Mouse (Mus musculus) ovary, postnatal 14 days (tissue): ENCODE results near the gene Gm10638.

Source experiments
- DNase-seq: peaks from one replicate; pipeline ENCODE4 v3.0.0; 2022; ENCODE audit warnings: low spot score

Gene Gm10638

GRCm38 (mm10) chr8:86740899-86741298 is 4.6 kb upstream of the Gm10638 start:
- no peak for DNase-seq

GRCm38 (mm10) chr8:86741627-86742026 is 3.9 kb upstream of the Gm10638 start:
- no peak for DNase-seq

DNA sequence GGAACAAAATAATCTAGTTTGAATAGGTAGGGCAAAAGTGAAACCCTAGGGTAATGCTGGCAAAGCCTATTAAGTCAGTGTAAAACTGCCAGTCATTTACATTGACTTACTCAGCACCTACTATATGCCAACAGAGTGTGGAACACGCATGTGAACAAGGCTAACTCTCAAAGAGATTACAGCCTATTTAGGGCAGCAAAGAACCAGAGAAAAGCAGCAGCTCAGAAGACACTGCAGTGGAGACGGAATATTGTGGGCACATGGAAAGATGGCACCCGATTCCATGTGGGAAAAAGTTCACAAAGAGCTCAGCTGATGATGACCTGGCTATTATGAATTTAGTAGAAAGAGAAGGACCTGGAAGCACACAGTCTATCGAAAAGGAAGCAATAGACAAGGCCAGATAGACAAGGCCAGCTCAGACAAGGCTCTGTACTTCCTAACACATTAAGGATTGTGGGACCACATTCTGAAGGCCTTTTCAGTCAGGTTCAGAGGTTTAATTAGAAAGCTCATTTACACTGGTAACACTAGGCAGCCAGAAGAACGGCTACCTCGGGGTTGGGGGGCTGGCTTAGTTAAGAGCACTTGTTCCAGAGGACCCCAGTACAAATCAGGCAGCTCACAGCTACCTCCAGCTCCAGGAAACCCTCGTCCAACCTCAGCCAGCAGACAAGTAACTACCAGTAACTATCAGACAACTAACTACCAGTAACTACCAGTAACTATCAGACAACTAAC is 2.7 kb upstream of the Gm10638 start:
- no peak for DNase-seq

DNA sequence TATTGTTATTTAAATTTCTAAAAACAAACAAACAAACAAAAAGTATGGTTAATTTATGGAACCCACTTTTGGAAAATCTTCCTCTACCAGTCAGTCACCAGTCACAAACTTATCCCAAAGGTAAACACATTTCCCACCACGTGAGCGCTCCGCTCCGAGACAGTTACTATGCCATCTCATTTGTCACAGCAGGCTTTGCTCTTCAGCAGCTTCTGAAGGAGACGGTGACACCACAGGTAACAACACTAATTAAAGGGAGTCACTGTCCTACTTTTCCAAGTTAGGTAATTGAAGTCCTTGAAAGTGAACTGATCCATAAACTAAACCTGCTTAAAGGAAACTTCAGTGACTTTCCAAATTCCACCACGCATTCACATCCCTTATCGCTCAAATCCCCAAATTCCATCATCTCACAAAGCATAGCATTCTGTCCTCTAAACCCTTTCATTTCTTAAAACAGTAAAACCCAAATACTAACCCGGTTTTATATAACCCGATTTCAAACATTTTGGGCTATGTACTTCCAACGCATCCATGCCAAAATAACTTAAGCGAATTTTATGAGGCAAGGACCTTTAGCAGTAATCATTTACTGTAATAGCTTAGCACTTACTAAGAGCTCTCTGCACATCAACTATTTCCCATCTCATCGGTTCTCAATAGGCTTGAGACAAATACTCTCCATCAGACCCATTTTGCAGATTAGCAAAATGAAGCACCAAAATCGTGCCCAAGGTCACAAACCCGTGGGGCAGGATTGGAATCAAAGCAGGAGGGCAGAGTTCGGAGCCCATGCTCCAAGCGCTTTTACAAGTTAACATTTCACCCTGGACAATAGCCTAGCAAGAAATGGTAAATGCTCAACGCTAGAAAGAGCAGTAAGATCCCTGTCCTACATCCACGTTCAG is 932 bp upstream of the Gm10638 start:
- no peak for DNase-seq

DNA sequence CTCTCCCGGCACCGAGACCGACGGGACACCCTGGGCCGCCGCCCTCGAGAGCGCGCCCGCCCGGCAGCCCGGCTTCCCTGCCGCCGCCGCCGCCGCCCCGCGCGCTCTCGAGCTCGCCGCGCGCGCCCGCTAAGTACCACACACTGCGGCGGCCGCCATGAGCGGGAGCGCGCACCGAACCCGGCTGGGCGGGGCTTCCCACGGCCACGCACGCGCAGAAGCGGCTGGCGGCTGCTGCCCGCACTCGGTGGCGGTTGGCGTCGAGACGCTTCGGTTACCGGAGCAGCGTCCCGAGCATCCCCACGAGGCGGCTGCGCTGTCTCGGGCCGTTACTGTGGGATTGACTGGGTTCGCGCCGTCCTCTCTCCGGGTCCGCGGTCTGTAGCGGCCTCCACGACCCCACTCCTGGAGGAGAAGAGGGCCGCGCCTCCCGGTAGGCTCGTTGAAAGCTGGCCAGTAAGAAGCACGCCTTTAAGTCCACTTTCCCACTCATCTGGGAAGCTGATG is 489 bp downstream of the Gm10638 start:
- DNase-seq = peak; percentile 95

GRCm38 (mm10) chr8:86746511-86746910 is 1.0 kb downstream of the Gm10638 start:
- DNase-seq = no peak

- no peak for DNase-seq
These were observed 4.3 kb downstream of the Gm10638 start for GRCm38 (mm10) chr8:86749842-86750241.

GRCm38 (mm10) chr8:86756948-86757733 is 11.6 kb downstream of the Gm10638 start:
- DNase-seq = no peak

DNA sequence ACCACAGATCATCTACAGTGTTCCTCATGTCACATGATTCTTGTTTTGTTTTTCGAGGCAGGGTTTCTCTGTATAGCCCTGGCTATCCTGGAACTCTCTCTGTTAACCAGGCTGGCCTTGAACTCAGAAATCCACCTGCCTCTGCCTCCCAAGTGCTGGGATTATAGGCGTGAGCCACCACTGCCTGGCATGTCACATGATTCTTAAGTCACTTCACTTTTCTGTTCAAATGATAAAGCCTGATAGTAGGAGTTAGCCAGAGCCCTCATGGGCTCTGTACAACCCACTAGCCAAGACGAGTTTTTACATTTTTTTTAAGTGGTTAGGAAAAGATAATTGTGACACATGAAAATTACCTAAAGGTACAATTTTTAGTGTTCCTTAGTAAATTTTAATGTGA is 13.2 kb downstream of the Gm10638 start:
- no peak for DNase-seq

DNA sequence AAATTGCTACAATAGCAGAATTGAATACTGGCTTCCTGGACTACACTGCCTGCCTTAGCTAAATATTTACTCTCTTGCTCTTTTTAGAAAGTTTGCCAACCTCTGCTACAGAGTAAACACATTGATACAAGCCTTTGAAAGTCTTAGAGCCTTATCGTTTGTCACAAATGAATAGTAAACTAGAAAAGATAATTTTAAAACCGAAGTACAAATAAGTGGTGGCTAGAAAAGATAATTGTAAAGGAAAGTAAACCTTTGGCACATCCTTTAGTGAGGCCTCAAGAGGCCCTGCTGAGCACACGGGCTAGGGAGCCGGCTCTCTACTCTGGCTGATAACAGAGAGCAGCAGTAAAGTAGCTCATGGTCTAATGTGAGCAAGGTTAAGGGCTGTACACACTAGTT is 13.6 kb downstream of the Gm10638 start:
- no peak for DNase-seq

DNA sequence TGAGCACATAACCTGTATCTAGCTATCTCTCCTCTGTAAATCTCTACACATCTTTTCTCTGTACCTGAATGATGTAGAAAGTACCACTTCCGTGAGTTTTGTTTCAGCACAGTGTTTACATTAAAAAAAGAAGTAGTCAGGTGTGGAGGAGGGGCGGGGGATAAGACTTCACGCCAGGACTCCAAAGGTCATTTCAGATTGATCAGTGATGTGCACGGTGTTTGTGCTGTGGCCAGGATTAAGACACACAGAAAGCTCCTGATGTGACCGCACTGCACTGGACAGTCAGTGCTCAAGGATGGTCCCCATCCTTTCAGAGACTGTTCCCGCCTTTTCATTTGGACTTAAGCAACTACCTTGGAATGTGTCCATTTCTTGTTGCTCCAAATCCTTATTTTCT is 15.2 kb downstream of the Gm10638 start:
- no peak for DNase-seq

DNA sequence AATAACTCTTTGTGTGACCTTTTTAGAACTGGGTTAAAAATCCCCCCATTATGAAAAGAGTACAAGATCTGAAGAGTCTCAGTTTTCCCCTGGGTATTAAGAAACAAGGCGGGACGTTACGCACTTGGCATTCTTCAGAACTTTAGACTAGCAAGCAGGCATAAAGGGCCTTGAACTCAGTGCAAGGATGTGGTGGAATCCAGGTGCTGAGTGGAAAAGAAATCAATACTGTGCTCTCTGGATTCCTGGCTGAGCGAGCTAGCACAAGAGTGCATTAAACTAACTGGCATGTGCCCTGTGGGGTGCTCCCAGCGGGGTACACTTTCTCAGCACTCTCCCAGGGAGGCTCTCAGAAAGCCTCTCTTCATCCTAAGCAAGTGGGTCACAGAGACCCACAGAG is 17.3 kb downstream of the Gm10638 start:
- DNase-seq = no peak

DNA sequence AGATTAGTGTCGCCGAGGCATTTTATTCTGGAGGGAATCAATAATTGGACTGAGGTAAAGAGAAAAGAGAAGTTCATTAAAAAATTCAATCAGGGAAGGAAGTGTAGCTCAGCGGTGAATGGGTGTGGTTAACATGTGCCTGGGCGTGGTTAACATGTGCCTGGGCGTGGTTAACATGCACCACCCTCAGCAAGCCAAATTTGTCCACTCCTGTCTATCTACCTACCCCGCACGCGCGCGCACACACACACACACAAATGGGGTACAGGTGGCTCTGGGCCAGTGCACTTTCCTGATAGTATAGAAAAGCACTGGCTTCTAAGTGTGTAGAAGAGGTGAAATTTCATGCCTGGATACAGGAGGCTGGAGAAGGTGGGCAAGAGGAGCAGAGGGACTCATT is 19.7 kb downstream of the Gm10638 start:
- DNase-seq = no peak

DNA sequence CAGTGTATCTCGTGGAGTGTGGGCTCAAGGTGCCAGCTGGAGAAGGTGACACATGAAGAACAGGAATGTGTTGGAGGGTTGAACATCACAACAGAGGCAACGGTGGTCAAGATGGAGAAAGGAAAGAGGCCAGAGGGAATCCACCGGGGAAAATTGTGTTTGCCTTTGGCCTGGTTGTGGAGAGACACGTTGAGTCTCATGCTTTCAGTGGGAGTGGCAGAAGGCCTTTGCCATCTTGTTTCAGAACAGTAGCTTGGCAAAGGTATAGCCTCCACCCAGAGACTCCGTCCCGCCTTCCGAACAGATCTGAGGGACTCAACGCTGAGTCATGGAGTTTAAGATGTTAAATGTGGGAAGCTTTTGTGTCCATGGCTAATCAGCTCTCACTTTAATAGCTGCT is 20.2 kb downstream of the Gm10638 start:
- DNase-seq = no peak

GRCm38 (mm10) chr8:86766548-86767211 is 21.2 kb downstream of the Gm10638 start:
- DNase-seq = no peak

- peak; percentile 26 for DNase-seq
These were observed 23.0 kb downstream of the Gm10638 start for GRCm38 (mm10) chr8:86768499-86768898.

DNA sequence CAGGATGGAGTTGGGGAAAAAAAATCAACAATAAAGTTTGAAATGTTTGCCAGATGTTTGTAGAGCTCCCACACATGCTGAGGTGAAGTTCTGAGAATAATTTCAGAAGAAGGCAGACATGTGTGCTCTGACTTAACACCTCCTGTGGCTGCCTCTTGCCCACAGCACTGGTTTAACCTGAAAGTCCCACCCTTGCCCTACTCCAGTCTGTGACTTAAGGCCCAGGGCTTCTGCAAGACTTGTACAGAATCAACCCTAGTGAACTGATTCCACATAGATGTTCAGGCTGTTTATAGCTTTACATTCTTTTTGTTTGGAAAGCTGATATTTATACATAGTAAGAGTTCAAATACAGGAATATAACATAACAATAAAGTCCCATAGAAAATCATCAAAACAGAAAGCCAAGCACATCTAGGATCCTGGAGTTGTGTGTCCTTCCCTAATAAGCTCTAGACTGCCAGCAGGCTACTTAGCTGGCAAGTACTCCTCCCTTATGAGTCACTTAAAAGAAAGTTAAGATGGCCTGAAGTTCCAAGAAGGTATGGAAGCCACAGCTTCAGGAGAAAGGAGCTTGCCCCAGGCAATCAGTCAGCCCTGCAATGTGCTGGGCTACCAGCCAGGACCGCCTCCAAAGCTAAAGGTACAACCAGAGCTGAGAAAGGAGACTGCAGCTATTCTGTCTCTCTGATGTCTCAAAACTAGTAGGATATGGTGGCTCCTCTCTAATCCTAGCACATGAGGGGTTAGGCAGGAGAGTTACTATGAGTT is 24.6 kb downstream of the Gm10638 start:
- no peak for DNase-seq

DNA sequence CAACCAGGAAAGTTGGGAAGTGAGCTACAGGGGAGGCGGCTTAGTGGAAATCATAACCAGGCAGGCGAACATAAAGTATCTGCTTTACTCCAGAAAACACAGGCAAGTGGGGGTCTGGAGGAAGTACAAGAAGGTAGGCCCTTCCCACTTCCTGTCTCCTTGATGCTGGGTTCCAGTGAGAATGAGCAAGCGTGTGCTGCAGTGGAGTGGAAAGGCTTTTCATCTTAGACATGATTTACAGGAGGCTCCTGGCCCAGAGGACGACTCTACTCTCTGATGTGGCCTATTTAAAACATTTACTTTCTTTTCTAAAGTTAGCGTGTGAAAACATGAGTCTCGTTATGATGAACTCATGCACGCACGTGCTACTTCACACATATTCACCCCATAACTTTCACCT is 33.7 kb downstream of the Gm10638 start:
- DNase-seq = no peak

- DNase-seq = no peak
These were observed 35.6 kb downstream of the Gm10638 start for GRCm38 (mm10) chr8:86781094-86781493.

DNA sequence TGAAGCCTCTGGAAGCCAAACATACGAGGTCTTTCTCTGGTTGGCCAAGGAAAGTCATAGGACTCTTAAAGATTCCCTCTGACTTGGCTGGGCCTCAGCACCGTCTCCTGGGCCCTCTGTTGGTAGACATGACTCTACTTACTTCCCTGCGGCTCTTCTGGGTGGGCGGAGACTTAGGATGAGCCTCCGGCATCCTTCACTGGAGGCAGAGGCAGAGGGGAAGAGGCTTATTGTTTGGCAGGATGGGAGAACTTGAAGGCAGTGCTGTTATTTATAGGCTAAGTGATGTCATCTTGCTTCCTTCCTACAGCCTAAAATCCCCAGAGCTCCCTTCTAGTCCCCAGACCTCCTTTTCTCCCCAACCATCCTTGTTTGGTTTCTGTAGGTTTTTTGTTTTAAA is 41.0 kb downstream of the Gm10638 start:
- no peak for DNase-seq

DNA sequence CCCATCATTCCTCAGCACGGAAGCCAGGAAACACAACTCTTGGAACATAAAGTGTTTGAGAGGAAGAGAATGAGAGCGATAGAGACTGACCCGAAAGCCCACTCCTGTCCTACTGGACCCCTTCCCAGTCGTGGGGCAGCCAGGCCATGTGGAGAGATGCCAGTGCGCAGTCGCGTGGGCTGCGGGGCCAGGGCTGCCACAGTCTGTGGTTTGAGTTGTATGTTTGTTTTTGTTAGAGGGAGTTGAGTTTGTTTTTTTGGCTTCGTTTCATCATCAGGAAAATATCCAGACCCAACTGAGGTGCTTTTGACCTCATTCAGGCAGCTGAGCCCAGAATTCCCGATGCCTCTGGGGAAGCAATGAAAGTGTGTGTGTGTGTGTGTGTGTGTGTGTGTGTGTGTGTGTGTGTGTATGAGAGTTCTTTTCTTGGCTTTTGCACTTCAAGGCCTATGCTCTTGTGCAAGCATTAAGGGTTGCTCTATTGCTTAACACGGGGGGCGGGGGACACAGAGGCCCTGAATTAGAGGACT is 42.5 kb downstream of the Gm10638 start:
- peak; percentile 66 for DNase-seq
